Mouse (Mus musculus): ENCODE results near the gene Nrp2.

GRCm38 (mm10) chr1:62715692-62716091 is 12.6 kb downstream of the Nrp2 start:
- TF ChIP-seq CTCF (conservative IDR thresholded peaks at IDR 0.05; ENCODE audit: insufficient read depth, insufficient read length, low read depth, low read length) (no peak), POLR2A (IDR thresholded peaks at IDR 0.05; ENCODE audit: low read depth, low read length) (no peak)

All from kidney, adult 2 months (tissue).